Mouse (Mus musculus) kidney, adult 8-10 months (tissue): Measurements from ENCODE around the gene Senp5.
"Not testable (repeated sequence)": the region's sequence is repeated elsewhere in the genome, so short reads cannot be mapped to it uniquely, and the experiment has no call there.

Experiments
- DNase-seq, 2 experiments: peaks; one replicate each; pipeline ENCODE4 v3.0.0; 2022

The Senp5 gene

GRCm38 (mm10) chr16:32002509-32003477 is at the start of gene Senp5:
Senp5 (minus strand) TSS chr16:32003287.
- DNase-seq, result peak; percentile 93 to 94

GRCm38 (mm10) chr16:32042367-32042766 is 39.3 kb upstream of the Senp5 start:
- no peak for DNase-seq

- DNase-seq, result no peak
These were observed 16.6 kb upstream of the Senp5 start for GRCm38 (mm10) chr16:32019678-32020077.

GRCm38 (mm10) chr16:32010330-32010729 is 7.2 kb upstream of the Senp5 start:
- DNase-seq, result no peak

GRCm38 (mm10) chr16:32009913-32010312 is 6.8 kb upstream of the Senp5 start:
- DNase-seq, result peak in 1 of 2 experiments; percentile 18

GRCm38 (mm10) chr16:32008529-32009293 is 5.6 kb upstream of the Senp5 start:
- DNase-seq, result no peak

GRCm38 (mm10) chr16:32004731-32005130 is 1.6 kb upstream of the Senp5 start:
- no peak for DNase-seq

- peak in 1 of 2 experiments; percentile 18 for DNase-seq
These were observed 6.7 kb downstream of the Senp5 start for GRCm38 (mm10) chr16:31996371-31996770.

GRCm38 (mm10) chr16:31993946-31994345 is 9.1 kb downstream of the Senp5 start:
- no peak for DNase-seq

GRCm38 (mm10) chr16:31993195-31993594 is 9.9 kb downstream of the Senp5 start:
- DNase-seq, result no peak

GRCm38 (mm10) chr16:31992039-31992438 is 11.0 kb downstream of the Senp5 start:
- no peak for DNase-seq

- DNase-seq, result no peak
These were observed 22.1 kb downstream of the Senp5 start for GRCm38 (mm10) chr16:31980946-31981345.

GRCm38 (mm10) chr16:31979501-31979900 is 23.6 kb downstream of the Senp5 start:
- no peak for DNase-seq

- no peak for DNase-seq
These were observed 27.8 kb downstream of the Senp5 start for GRCm38 (mm10) chr16:31975258-31975657.

GRCm38 (mm10) chr16:31963224-31963623 is 39.9 kb downstream of the Senp5 start:
- DNase-seq, result no peak

- peak; percentile 91 to 95 for DNase-seq
These were observed 54.7 kb downstream of the Senp5 start, which contains the start of the genes 0610012G03Rik and Ncbp2 for GRCm38 (mm10) chr16:31948345-31948774. 0610012G03Rik (minus strand) TSS chr16:31948494. Ncbp2 (plus strand) TSS chr16:31948513.

GRCm38 (mm10) chr16:31947901-31948316 is 55.2 kb downstream of the Senp5 start:
- peak in 1 of 2 experiments; percentile 35 for DNase-seq

GRCm38 (mm10) chr16:31947333-31947732 is 55.8 kb downstream of the Senp5 start:
- no peak for DNase-seq

- DNase-seq, result not testable (repeated sequence)
These were observed 57.1 kb downstream of the Senp5 start for GRCm38 (mm10) chr16:31945986-31946385.

- DNase-seq, result no peak
These were observed 57.7 kb downstream of the Senp5 start for GRCm38 (mm10) chr16:31945372-31945771.

- no peak for DNase-seq
These were observed 58.3 kb downstream of the Senp5 start for GRCm38 (mm10) chr16:31944698-31945255.

- peak; percentile 49 to 81 for DNase-seq
These were observed 59.1 kb downstream of the Senp5 start for GRCm38 (mm10) chr16:31943980-31944379.

- no peak for DNase-seq
These were observed 62.5 kb downstream of the Senp5 start for GRCm38 (mm10) chr16:31940586-31940985.
